Mouse (Mus musculus): Measurements from ENCODE around the gene AA467197.

- no peak for TF ChIP-seq CTCF (IDR thresholded peaks at IDR 0.05)
- no peak for TF ChIP-seq EP300 (IDR thresholded peaks at IDR 0.05)
Observed at GRCm38 (mm10) chr2:122591213-122591612, 45.6 kb upstream of the AA467197 start.

Data from lung, postnatal 0 days (tissue).